Mouse (Mus musculus) liver, embryonic 15.5 days (tissue): ENCODE data around the gene Sgsm2. TPM values are rescaled to one million over a fixed set of nuclear protein-coding genes. Genes with fewer than 3 reads are reported as not detected.

Source experiments
- ATAC-seq: fragments of 200-750 bp; cut with Nextera tagmentation; 2 replicates; pipeline ENCODE4 v1.8.0; 2017; ENCODE audit warnings: moderate number of reproducible peaks, mild to moderate bottlenecking, moderate library complexity; ENCODE audit not compliant: insufficient read depth
- H3K27ac ChIP-seq: fragments of 300-500 bp; sonication (generic); replicated peaks from 2 replicates; pipeline ENCODE4 v1.5.1; 2015; ENCODE audit warnings: mild to moderate bottlenecking, inconsistent platforms
- H3K27me3 ChIP-seq: fragments of 300-500 bp; sonication (generic); 2 replicates; pipeline ENCODE4 v1.6.1; 2015; ENCODE audit warnings: mild to moderate bottlenecking, inconsistent platforms
- H3K36me3 ChIP-seq: fragments of 300-500 bp; sonication (generic); replicated peaks from 2 replicates; pipeline ENCODE4 v1.6.1; 2015; ENCODE audit warnings: moderate library complexity, mild to moderate bottlenecking, inconsistent platforms
- H3K4me1 ChIP-seq: fragments of 300-500 bp; sonication (generic); replicated peaks from 2 replicates; pipeline ENCODE4 v1.6.1; 2015; ENCODE audit warnings: inconsistent platforms
- H3K4me2 ChIP-seq: fragments of 300-500 bp; sonication (generic); 2 replicates; pipeline ENCODE4 v1.6.1; 2015; ENCODE audit warnings: moderate library complexity, mild to moderate bottlenecking, inconsistent platforms
- H3K4me3 ChIP-seq: fragments of 300-500 bp; sonication (generic); replicated peaks from 2 replicates; pipeline ENCODE4 v1.5.1; 2015; ENCODE audit warnings: mild to moderate bottlenecking, inconsistent platforms
- H3K9ac ChIP-seq: fragments of 300-500 bp; sonication (generic); 2 replicates; pipeline ENCODE4 v1.6.1; 2015; ENCODE audit warnings: moderate library complexity, mild to moderate bottlenecking, inconsistent platforms
- H3K9me3 ChIP-seq: fragments of 300-500 bp; sonication (generic); replicated peaks from 2 replicates; pipeline ENCODE4 v1.6.1; 2016; ENCODE audit warnings: inconsistent platforms
- WGBS: fragments of 180-500 bp; shearing (Covaris S2); methylation state at CpG from one replicate; pipeline ENCODE4 v1.1.7; 2015; ENCODE audit warnings: mixed read lengths; ENCODE audit not compliant: insufficient replicate concordance; 5-methylcytosine and 5-hydroxymethylcytosine counted together
- polyA plus RNA-seq: library from polyadenylated mRNA; unstranded; fragments of >200 nt; fragmentation: Nextera tagmentation; extraction: Ambion mirVana; gene quantifications from 2 replicates; pipeline ENCODE4 v1.2.1, GENCODE M21; 2015

The Sgsm2 gene
- polyA plus RNA-seq, 1 experiment from 2014 or later, result 1.2 TPM

DNA sequence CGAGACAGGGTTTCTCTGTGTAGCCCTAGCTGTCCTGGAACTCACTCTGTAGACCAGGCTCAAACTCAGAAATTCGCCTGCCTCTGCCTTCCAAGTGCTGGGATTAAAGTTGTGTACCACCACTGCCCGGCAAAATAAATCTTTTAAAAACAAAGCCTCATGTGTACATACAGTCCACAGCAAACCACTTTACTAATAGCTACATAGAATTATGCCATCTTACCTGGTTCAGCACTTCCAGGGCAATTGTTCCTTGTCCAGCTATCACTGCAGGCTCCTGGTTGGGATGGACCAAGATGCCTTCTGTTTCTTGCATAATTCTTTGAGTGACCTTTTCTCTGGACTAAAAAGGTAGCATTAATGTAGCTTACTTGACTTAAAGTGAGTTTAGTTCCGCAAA is 13.1 kb upstream of the Sgsm2 start:
- Histone ChIP-seq H3K27me3 (no peaks in the 10 kb centered on the region), H3K9me3 (no peaks in the 10 kb centered on the region), H3K4me1 (no peaks in the 10 kb centered on the region), H3K4me3 (no peak overlapping the region), H3K36me3 (peaks cover 49% of the 10 kb centered on the region), H3K9ac (no peak overlapping the region), H3K27ac (no peak overlapping the region), H3K4me2 (no peak overlapping the region)
- no peak for ATAC-seq
- 68% methylated on average over 4 of the region's 4 CpGs for WGBS

DNA sequence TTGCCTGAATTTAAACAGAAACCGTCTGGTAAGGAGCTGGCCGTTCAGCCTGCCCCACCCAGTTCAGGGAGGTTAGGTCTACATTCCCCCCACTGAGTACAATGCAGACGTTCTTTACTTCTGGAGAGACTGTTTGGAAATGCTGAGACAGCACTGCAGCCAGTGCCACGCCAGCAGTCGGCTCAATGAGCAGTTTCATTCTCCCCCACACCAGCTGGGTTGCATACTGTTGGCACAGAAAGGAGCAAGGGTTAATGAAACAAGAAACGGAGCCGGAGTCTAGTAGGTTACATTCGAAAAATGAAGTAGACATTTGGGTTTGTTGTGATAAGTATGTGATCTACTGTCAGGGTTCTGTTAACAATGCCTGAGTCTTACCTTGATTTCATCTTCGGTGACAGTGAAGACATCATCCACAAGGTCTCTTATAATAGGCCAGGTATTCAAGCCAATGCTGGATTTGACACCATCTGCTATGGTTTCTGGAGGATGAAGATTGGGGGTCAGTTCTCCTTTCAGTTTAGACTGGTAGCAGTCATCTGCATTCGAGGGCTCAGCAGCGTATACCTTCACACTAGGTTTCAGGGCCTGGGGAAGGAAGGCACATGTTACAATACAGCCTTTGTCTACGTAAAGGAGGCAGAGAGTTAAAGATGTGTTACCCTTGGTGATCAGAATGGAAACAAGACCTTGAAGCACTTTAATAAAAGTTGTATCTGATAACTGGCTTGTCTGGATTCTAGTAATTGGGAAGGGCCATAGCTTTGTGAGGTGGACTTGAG is 11.9 kb upstream of the Sgsm2 start:
- Histone ChIP-seq H3K4me2 (no peak overlapping the region), H3K9me3 (no peaks in the 10 kb centered on the region), H3K36me3 (peaks cover 61% of the 10 kb centered on the region), H3K4me3 (no peak overlapping the region), H3K9ac (no peak overlapping the region), H3K27ac (no peak overlapping the region), H3K4me1 (no peaks in the 10 kb centered on the region), H3K27me3 (no peaks in the 10 kb centered on the region)
- no peak for ATAC-seq
- 66% methylated on average over 12 of the region's 12 CpGs for WGBS

DNA sequence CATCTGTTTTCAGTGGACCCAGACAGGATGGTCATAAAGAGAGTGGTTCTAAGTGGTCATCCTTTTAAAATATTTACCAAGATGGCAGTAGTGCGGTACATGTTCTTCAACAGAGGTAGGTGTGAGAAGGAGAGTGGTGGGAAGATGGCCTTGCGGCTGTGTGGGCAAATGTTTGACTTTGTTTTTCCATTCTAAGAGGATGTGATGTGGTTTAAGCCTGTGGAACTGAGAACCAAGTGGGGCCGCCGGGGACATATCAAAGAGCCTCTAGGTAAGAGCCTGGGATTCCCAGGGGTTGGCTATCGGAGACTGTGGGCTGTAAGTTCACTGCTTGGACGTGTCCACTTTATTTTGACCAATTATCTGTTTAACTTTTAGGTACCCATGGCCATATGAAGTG is 11.0 kb upstream of the Sgsm2 start:
- ATAC-seq, result no peak
- Histone ChIP-seq H3K27ac (no peak overlapping the region), H3K27me3 (no peaks in the 10 kb centered on the region), H3K4me3 (no peak overlapping the region), H3K4me2 (no peak overlapping the region), H3K4me1 (no peaks in the 10 kb centered on the region), H3K36me3 (peaks cover 70% of the 10 kb centered on the region), H3K9ac (no peak overlapping the region), H3K9me3 (no peaks in the 10 kb centered on the region)
- 85% methylated on average over 6 of the region's 6 CpGs for WGBS

DNA sequence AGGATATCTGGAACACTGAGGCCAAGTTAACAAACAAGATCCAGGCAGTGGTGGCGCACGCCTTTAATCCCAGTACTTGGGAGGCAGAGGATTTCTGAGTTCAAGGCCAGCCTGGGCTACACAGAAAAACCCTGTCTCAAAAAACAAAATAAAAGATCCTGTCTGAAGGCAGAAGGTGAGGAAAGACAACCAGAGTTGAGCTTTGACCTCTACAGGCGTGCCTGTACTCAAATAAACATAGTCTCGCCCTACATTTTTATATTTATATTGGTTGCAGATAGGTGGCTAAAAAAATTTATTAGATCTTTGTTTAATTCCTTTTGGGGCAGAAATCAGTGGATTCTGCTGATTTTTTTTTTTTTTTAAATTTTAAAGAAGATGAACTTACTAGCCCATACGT is 5.6 kb upstream of the Sgsm2 start:
- Histone ChIP-seq H3K4me2 (no peak overlapping the region), H3K36me3 (peaks cover 79% of the 10 kb centered on the region), H3K27ac (no peak overlapping the region)

GRCm38 (mm10) chr11:74901555-74901954 is 4.7 kb upstream of the Sgsm2 start:
- ATAC-seq, result no peak

More for the DNA sequence above, 5.6 kb upstream of the Sgsm2 start:
- Histone ChIP-seq H3K4me1 (peaks cover 35% of the 10 kb centered on the region), H3K9ac (no peak overlapping the region), H3K27me3 (no peaks in the 10 kb centered on the region), H3K9me3 (no peaks in the 10 kb centered on the region), H3K4me3 (no peak overlapping the region)
- no peak for ATAC-seq
- 76% methylated on average over 5 of the region's 5 CpGs for WGBS

DNA sequence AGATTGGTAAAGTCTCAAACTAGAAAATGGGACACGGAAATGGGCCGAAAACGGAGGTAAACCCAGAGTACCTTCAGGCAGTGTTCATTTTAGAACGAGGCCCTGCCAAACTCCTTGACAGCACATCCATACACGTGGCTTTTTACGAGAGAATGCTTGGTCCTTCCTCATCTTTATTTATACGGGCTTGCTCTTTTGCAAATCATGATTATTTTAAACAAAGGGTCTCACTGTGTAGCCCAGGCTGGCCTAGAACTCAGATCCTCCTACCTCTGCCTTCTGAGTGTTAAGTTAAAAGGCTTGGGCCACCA is 1.6 kb upstream of the Sgsm2 start:
- no peak overlapping the region; the same call in 1 of the 2 replicates for H3K27ac ChIP-seq
- peak overlapping the region; percentile 100 for H3K4me2 ChIP-seq
- H3K9me3 ChIP-seq, result no peaks in the 10 kb centered on the region
- H3K36me3 ChIP-seq, result peaks cover 40% of the 10 kb centered on the region
- H3K4me3 ChIP-seq, result peak overlapping the region; percentile 80
- 0% methylated on average over 7 of the region's 7 CpGs for WGBS
- H3K4me1 ChIP-seq, result peaks cover 48% of the 10 kb centered on the region
- H3K27me3 ChIP-seq, result no peaks in the 10 kb centered on the region
- H3K9ac ChIP-seq, result peak overlapping the region; percentile 68
- no peak for ATAC-seq

More at GRCm38 (mm10) chr11:74901555-74901954, 4.7 kb upstream of the Sgsm2 start:
- WGBS, result 73% methylated on average over 6 of the region's 6 CpGs
- Histone ChIP-seq H3K27ac (no peak overlapping the region), H3K27me3 (no peaks in the 10 kb centered on the region), H3K4me2 (no peak overlapping the region), H3K4me1 (peaks cover 40% of the 10 kb centered on the region), H3K4me3 (no peak overlapping the region), H3K9me3 (no peaks in the 10 kb centered on the region), H3K9ac (no peak overlapping the region), H3K36me3 (peaks cover 70% of the 10 kb centered on the region)

GRCm38 (mm10) chr11:74897678-74898516 is 1.0 kb upstream of the Sgsm2 start, which contains the start of gene Tsr1:
Tsr1 (plus strand) TSS chr11:74898071.
- H3K36me3 ChIP-seq, result peaks cover 34% of the 10 kb centered on the region
- H3K27ac ChIP-seq, result peak within 1 kb of the TSS; percentile 80
- peak within 1 kb of the TSS; percentile 100 for H3K4me2 ChIP-seq
- peak within 1 kb of the TSS; percentile 68 for H3K9ac ChIP-seq
- under 1% methylated on average over 54 of the region's 54 CpGs for WGBS
- H3K4me3 ChIP-seq, result peak within 1 kb of the TSS; percentile 80
- H3K27me3 ChIP-seq, result no peaks in the 10 kb centered on the region
- H3K9me3 ChIP-seq, result no peaks in the 10 kb centered on the region
- ATAC-seq, result peak; percentile 76
- H3K4me1 ChIP-seq, result peaks cover 48% of the 10 kb centered on the region

DNA sequence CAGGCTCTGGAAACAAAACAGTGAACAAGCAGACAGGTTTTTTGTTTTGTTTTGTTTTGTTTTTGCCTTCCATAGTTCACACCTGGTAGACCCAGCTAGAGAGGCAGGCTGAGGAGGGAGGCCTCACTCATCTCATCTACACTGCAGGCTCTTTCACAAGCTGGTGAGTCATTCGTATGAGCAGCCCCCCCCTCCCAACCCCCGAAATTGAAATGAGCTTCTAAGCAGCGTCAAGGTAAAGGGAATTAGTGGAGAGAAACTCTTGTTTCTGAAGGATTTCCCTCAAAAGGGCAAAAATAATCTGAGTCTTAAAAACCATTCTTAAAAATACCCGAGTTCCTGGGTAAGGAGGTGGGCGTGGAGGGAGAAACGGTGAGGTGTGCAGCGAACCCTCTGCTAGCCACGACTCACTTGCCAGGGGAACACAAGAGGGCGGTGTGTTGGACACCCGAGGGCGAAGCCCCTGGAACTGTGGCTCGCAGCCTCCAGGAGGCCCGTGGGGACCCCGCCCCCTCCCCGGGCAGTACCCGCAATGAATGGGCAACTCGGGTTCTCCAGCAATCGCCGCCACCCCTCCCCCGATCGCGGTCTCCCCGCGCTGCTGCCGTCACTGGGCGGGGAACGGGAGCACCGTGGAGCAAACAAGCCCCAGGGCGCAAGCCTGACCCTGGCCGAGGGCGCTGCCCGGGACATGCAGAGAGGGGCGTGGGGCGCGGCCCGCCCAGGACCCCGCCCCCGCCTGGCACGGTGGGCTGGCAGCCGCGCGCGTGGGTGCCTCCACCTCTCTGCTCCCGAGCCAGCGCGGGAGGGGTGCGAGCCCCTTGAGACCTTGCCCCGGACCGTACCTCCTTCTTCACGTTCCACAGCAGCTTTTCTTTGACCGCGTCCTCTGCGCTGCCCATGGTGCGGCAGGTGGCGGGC is 620 bp downstream of the Sgsm2 start:
- Histone ChIP-seq H3K9me3 (no peaks in the 10 kb centered on the region), H3K4me1 (peaks cover 45% of the 10 kb centered on the region), H3K9ac (peak overlapping the region; percentile 68), H3K27ac (peak overlapping the region; percentile 80), H3K4me2 (peak overlapping the region; percentile 100), H3K27me3 (no peaks in the 10 kb centered on the region), H3K4me3 (peak overlapping the region; percentile 80), H3K36me3 (peaks cover 19% of the 10 kb centered on the region)
- under 1% methylated on average over 55 of the region's 55 CpGs for WGBS
- ATAC-seq, result peak; percentile 68

- ATAC-seq, result no peak
- WGBS, result 80% methylated on average over 4 of the region's 4 CpGs
- peaks cover 31% of the 10 kb centered on the region for H3K4me1 ChIP-seq
- H3K27ac ChIP-seq, result no peak overlapping the region
- H3K36me3 ChIP-seq, result peaks cover 3% of the 10 kb centered on the region
- no peaks in the 10 kb centered on the region for H3K9me3 ChIP-seq
- H3K27me3 ChIP-seq, result no peaks in the 10 kb centered on the region
- no peak overlapping the region for H3K4me2 ChIP-seq
- H3K4me3 ChIP-seq, result no peak overlapping the region
- no peak overlapping the region for H3K9ac ChIP-seq
Measured at GRCm38 (mm10) chr11:74894619-74895018, 2.2 kb downstream of the Sgsm2 start.

- no peak for ATAC-seq
- no peaks in the 10 kb centered on the region for H3K36me3 ChIP-seq
- H3K9ac ChIP-seq, result no peak overlapping the region
- H3K4me3 ChIP-seq, result no peak overlapping the region
- no peak overlapping the region for H3K4me2 ChIP-seq
- no peak overlapping the region for H3K27ac ChIP-seq
- WGBS, result 86% methylated on average over 10 of the region's 10 CpGs
- no peaks in the 10 kb centered on the region for H3K27me3 ChIP-seq
- no peaks in the 10 kb centered on the region for H3K9me3 ChIP-seq
- 0 out of 2 replicates have a peak, but pooled peaks cover 6% of the 10 kb centered on the region for H3K4me1 ChIP-seq
Measured at GRCm38 (mm10) chr11:74883098-74883497, 13.8 kb downstream of the Sgsm2 start.
